Mouse (Mus musculus) left cerebral cortex, adult 11 months (tissue): ENCODE measurements around the gene Cd5.

Experiments used
- DNase-seq: peaks from one replicate; pipeline ENCODE4 v3.0.0; 2022; ENCODE audit warnings: low spot score

The Cd5 gene

GRCm38 (mm10) chr19:10758708-10759107 lies 19.9 kb upstream of the Cd5 start:
- no peak for DNase-seq

- no peak for DNase-seq
Observed at GRCm38 (mm10) chr19:10757526-10757925, 18.7 kb upstream of the Cd5 start.

- no peak for DNase-seq
Observed at GRCm38 (mm10) chr19:10757125-10757524, 18.3 kb upstream of the Cd5 start.

GRCm38 (mm10) chr19:10752646-10753045 lies 13.8 kb upstream of the Cd5 start:
- no peak for DNase-seq

- DNase-seq = no peak
Observed at GRCm38 (mm10) chr19:10752106-10752505, 13.3 kb upstream of the Cd5 start.

- DNase-seq = no peak
Observed at GRCm38 (mm10) chr19:10751607-10752006, 12.8 kb upstream of the Cd5 start.

- DNase-seq = no peak
Observed at GRCm38 (mm10) chr19:10750161-10750560, 11.4 kb upstream of the Cd5 start.

- no peak for DNase-seq
Observed at GRCm38 (mm10) chr19:10749295-10749694, 10.5 kb upstream of the Cd5 start.

- DNase-seq = no peak
Observed at GRCm38 (mm10) chr19:10748401-10749102, 9.8 kb upstream of the Cd5 start.

GRCm38 (mm10) chr19:10747718-10748117 lies 8.9 kb upstream of the Cd5 start:
- DNase-seq = no peak

- DNase-seq = no peak
Observed at GRCm38 (mm10) chr19:10747182-10747581, 8.4 kb upstream of the Cd5 start.

GRCm38 (mm10) chr19:10742565-10742964 lies 3.8 kb upstream of the Cd5 start:
- DNase-seq = no peak

- no peak for DNase-seq
Observed at GRCm38 (mm10) chr19:10742145-10742544, 3.3 kb upstream of the Cd5 start.

- DNase-seq = no peak
Observed at GRCm38 (mm10) chr19:10740641-10741440, 2.0 kb upstream of the Cd5 start.

GRCm38 (mm10) chr19:10739916-10740315 lies 1.1 kb upstream of the Cd5 start:
- DNase-seq = no peak

GRCm38 (mm10) chr19:10738038-10738437 lies 764 bp downstream of the Cd5 start:
- DNase-seq = no peak

GRCm38 (mm10) chr19:10735861-10736260 lies 2.9 kb downstream of the Cd5 start:
- no peak for DNase-seq

- DNase-seq = no peak
Observed at GRCm38 (mm10) chr19:10735061-10735460, 3.7 kb downstream of the Cd5 start.

- no peak for DNase-seq
Observed at GRCm38 (mm10) chr19:10734554-10734953, 4.2 kb downstream of the Cd5 start.

GRCm38 (mm10) chr19:10733501-10734127 lies 5.2 kb downstream of the Cd5 start:
- no peak for DNase-seq

- no peak for DNase-seq
Observed at GRCm38 (mm10) chr19:10732741-10733140, 6.1 kb downstream of the Cd5 start.

- no peak for DNase-seq
Observed at GRCm38 (mm10) chr19:10731975-10732374, 6.8 kb downstream of the Cd5 start.

- DNase-seq = no peak
Observed at GRCm38 (mm10) chr19:10730469-10730868, 8.3 kb downstream of the Cd5 start.
